In the genomic region with DNA sequence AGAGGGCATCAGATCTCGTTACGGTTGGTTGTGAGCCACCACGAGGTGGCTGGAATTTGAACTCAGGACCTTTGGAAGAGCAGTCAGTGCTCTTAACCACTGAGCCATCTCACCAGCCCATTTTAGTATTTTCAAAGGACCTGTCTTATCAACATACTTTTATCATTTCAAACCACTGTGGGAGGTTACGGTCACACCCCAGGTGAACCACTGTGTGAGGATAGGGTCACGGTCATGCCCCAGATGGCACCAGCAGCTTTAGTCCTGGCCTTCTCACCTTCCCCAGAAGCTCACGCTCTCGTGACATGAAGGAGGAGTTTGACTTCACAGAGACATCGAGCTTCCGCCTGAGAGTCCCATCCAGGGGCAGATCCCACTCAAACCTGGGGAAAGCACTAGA, we compare ENCODE assay signal across 20 mouse cellular contexts.
"Had no signal": no experiment of that assay in that cellular context is flagged by ENCODE, and none has a peak within 500 bp of the region (broad histone marks: within the 10 kb centered on the region; RNA-seq: fewer than 3 reads in every experiment).

No protein-coding gene starts in this region.

- DNase-seq: kidney, adult 11 months; kidney, adult 8-10 months; kidney, postnatal 14 days; layer of hippocampus, postnatal 36 days; lung, adult 18-20 months; lung, postnatal 10 days; lung, postnatal 4 days; right cerebral cortex, postnatal 4 days; thymus, adult 2 months; thymus, postnatal 14 days; thymus, postnatal 4 days had no signal

- H3K27me3 ChIP-seq: intestine, embryonic 15.5 days; lung, embryonic 15.5 days had no signal

- H3K4me2 ChIP-seq: intestine, embryonic 15.5 days; kidney, embryonic 15.5 days; lung, embryonic 15.5 days; midbrain, embryonic 13.5 days had no signal

- H3K9me3 ChIP-seq: intestine, embryonic 15.5 days; kidney, embryonic 15.5 days; lung, embryonic 15.5 days; midbrain, embryonic 10.5 days; midbrain, embryonic 13.5 days had no signal

- H3K4me3 ChIP-seq: intestine, embryonic 15.5 days; kidney, embryonic 15.5 days; layer of hippocampus, adult 2 months; left cerebral cortex, adult 2 months; lung, embryonic 15.5 days; midbrain, embryonic 10.5 days; midbrain, embryonic 13.5 days had no signal

- H3K4me1 ChIP-seq: intestine, embryonic 15.5 days; midbrain, embryonic 13.5 days had no signal

- H3K9ac ChIP-seq: intestine, embryonic 15.5 days; kidney, embryonic 15.5 days; lung, embryonic 15.5 days; midbrain, embryonic 13.5 days had no signal

- ATAC-seq: intestine, embryonic 15.5 days; midbrain, embryonic 13.5 days; midbrain, embryonic 16.5 days had no signal

- H3K27ac ChIP-seq: intestine, embryonic 15.5 days; kidney, embryonic 15.5 days; layer of hippocampus, adult 2 months; left cerebral cortex, adult 2 months; lung, embryonic 15.5 days; midbrain, embryonic 10.5 days; midbrain, embryonic 13.5 days; stomach, postnatal 0 days had no signal
